Mouse (Mus musculus): ENCODE measurements at regions not wholly inside any gene's neighbourhood (a gene's known extent, or its start where the extent isn't known, plus 50 kb on each side); places are given as distances from the start of the nearest gene placed in this dataset.

- Histone ChIP-seq H3K9me3 (no peaks in the 10 kb centered on the region), H3K9ac (no peak overlapping the region), H3K4me3 (replicated peaks) (no peak overlapping the region), H3K27me3 (replicated peaks) (no peaks in the 10 kb centered on the region), H3K27ac (no peak overlapping the region), H3K4me2 (no peak overlapping the region), H3K36me3 (no peaks in the 10 kb centered on the region), H3K4me1 (no peaks in the 10 kb centered on the region)
- ATAC-seq (ENCODE audit: insufficient read depth, low FRiP score, low read depth) = no peak
- 55% methylated on average over 3 of the region's 3 CpGs for WGBS
These were observed 226.7 kb downstream of the Abcc12 start for GRCm38 (mm10) chr8:86353816-86354215.

- Histone ChIP-seq H3K9ac (no peak overlapping the region), H3K4me1 (no peaks in the 10 kb centered on the region), H3K27me3 (replicated peaks) (no peaks in the 10 kb centered on the region), H3K27ac (no peak overlapping the region), H3K9me3 (no peaks in the 10 kb centered on the region), H3K4me3 (replicated peaks) (no peak overlapping the region), H3K36me3 (no peaks in the 10 kb centered on the region), H3K4me2 (no peak overlapping the region)
- WGBS = 70% methylated on average over 7 of the region's 7 CpGs
- no peak for ATAC-seq (ENCODE audit: insufficient read depth, low FRiP score, low read depth)
These were observed 228.8 kb downstream of the Abcc12 start for GRCm38 (mm10) chr8:86351545-86352190.

- H3K27me3 ChIP-seq (replicated peaks) = no peaks in the 10 kb centered on the region
- no peak overlapping the region for H3K27ac ChIP-seq
- no peaks in the 10 kb centered on the region for H3K36me3 ChIP-seq
- H3K4me1 ChIP-seq = no peaks in the 10 kb centered on the region
- WGBS = 59% methylated on average over 2 of the region's 2 CpGs
- H3K9me3 ChIP-seq = no peaks in the 10 kb centered on the region
- no peak overlapping the region for H3K4me2 ChIP-seq
- H3K4me3 ChIP-seq (replicated peaks) = no peak overlapping the region
- H3K9ac ChIP-seq = no peak overlapping the region
- ATAC-seq (ENCODE audit: insufficient read depth, low FRiP score, low read depth) = no peak
These were observed 230.4 kb downstream of the Abcc12 start for GRCm38 (mm10) chr8:86350128-86350527.

GRCm38 (mm10) chr8:86342016-86342684 is 238.3 kb downstream of the Abcc12 start:
- no peak for ATAC-seq (ENCODE audit: insufficient read depth, low FRiP score, low read depth)
- WGBS = 48% methylated on average over 8 of the region's 8 CpGs
- H3K36me3 ChIP-seq = no peaks in the 10 kb centered on the region
- no peaks in the 10 kb centered on the region for H3K9me3 ChIP-seq
- H3K4me3 ChIP-seq (replicated peaks) = no peak overlapping the region
- H3K27ac ChIP-seq = no peak overlapping the region
- H3K4me2 ChIP-seq = no peak overlapping the region
- H3K27me3 ChIP-seq (replicated peaks) = no peaks in the 10 kb centered on the region
- H3K9ac ChIP-seq = no peak overlapping the region
- H3K4me1 ChIP-seq = no peaks in the 10 kb centered on the region

- H3K9me3 ChIP-seq = no peaks in the 10 kb centered on the region
- no peaks in the 10 kb centered on the region for H3K27me3 ChIP-seq (replicated peaks)
- H3K36me3 ChIP-seq = no peaks in the 10 kb centered on the region
- no peak overlapping the region for H3K4me3 ChIP-seq (replicated peaks)
- ATAC-seq (ENCODE audit: insufficient read depth, low FRiP score, low read depth) = no peak
- no peaks in the 10 kb centered on the region for H3K4me1 ChIP-seq
- H3K4me2 ChIP-seq = no peak overlapping the region
- WGBS = 85% methylated on average over 18 of the region's 18 CpGs
- H3K27ac ChIP-seq = no peak overlapping the region
- H3K9ac ChIP-seq = no peak overlapping the region
These were observed 241.8 kb downstream of the Abcc12 start for GRCm38 (mm10) chr8:86338574-86339264.

- 52% methylated on average over 6 of the region's 6 CpGs for WGBS
- Histone ChIP-seq H3K9me3 (no peaks in the 10 kb centered on the region), H3K27me3 (replicated peaks) (no peaks in the 10 kb centered on the region), H3K36me3 (no peaks in the 10 kb centered on the region), H3K27ac (no peak overlapping the region), H3K4me1 (no peaks in the 10 kb centered on the region), H3K4me2 (no peak overlapping the region), H3K9ac (no peak overlapping the region), H3K4me3 (replicated peaks) (no peak overlapping the region)
- ATAC-seq (ENCODE audit: insufficient read depth, low FRiP score, low read depth) = no peak
These were observed 249.1 kb downstream of the Abcc12 start for GRCm38 (mm10) chr8:86331383-86331782.

- no peaks in the 10 kb centered on the region for H3K27me3 ChIP-seq (replicated peaks)
- no peaks in the 10 kb centered on the region for H3K36me3 ChIP-seq
- ATAC-seq (ENCODE audit: insufficient read depth, low FRiP score, low read depth) = no peak
- no peaks in the 10 kb centered on the region for H3K9me3 ChIP-seq
- no peak overlapping the region for H3K9ac ChIP-seq
- 70% methylated on average over 7 of the region's 7 CpGs for WGBS
- H3K4me3 ChIP-seq (replicated peaks) = no peak overlapping the region
- H3K4me1 ChIP-seq = no peaks in the 10 kb centered on the region
- H3K27ac ChIP-seq = no peak overlapping the region
- H3K4me2 ChIP-seq = no peak overlapping the region
These were observed 251.9 kb downstream of the Abcc12 start for GRCm38 (mm10) chr8:86328626-86329025.

- Histone ChIP-seq H3K4me3 (replicated peaks) (no peak overlapping the region), H3K4me1 (no peaks in the 10 kb centered on the region), H3K27me3 (replicated peaks) (no peaks in the 10 kb centered on the region), H3K9me3 (no peaks in the 10 kb centered on the region), H3K27ac (no peak overlapping the region), H3K36me3 (no peaks in the 10 kb centered on the region), H3K9ac (no peak overlapping the region), H3K4me2 (no peak overlapping the region)
- no peak for ATAC-seq (ENCODE audit: insufficient read depth, low FRiP score, low read depth)
- WGBS = 74% methylated on average over 3 of the region's 3 CpGs
These were observed 252.5 kb downstream of the Abcc12 start for GRCm38 (mm10) chr8:86327982-86328381.

GRCm38 (mm10) chr8:86325040-86325439 is 255.4 kb downstream of the Abcc12 start:
- Histone ChIP-seq H3K4me3 (replicated peaks) (no peak overlapping the region), H3K4me2 (no peak overlapping the region), H3K27ac (no peak overlapping the region), H3K4me1 (no peaks in the 10 kb centered on the region), H3K36me3 (no peaks in the 10 kb centered on the region), H3K27me3 (replicated peaks) (no peaks in the 10 kb centered on the region), H3K9ac (no peak overlapping the region), H3K9me3 (no peaks in the 10 kb centered on the region)
- ATAC-seq (ENCODE audit: insufficient read depth, low FRiP score, low read depth) = no peak
- WGBS = 51% methylated on average over 7 of the region's 7 CpGs

- no peaks in the 10 kb centered on the region for H3K27me3 ChIP-seq (replicated peaks)
- no peaks in the 10 kb centered on the region for H3K9me3 ChIP-seq
- no peak overlapping the region for H3K4me3 ChIP-seq (replicated peaks)
- WGBS = 44% methylated on average over 4 of the region's 4 CpGs
- no peak overlapping the region for H3K9ac ChIP-seq
- H3K4me1 ChIP-seq = no peaks in the 10 kb centered on the region
- no peak overlapping the region for H3K4me2 ChIP-seq
- no peak for ATAC-seq (ENCODE audit: insufficient read depth, low FRiP score, low read depth)
- H3K36me3 ChIP-seq = no peaks in the 10 kb centered on the region
- no peak overlapping the region for H3K27ac ChIP-seq
These were observed 255.9 kb downstream of the Abcc12 start for GRCm38 (mm10) chr8:86324542-86324941.

GRCm38 (mm10) chr8:86323823-86324222 is 256.7 kb downstream of the Abcc12 start:
- Histone ChIP-seq H3K4me1 (no peaks in the 10 kb centered on the region), H3K27ac (no peak overlapping the region), H3K9ac (no peak overlapping the region), H3K4me3 (replicated peaks) (no peak overlapping the region), H3K9me3 (no peaks in the 10 kb centered on the region), H3K27me3 (replicated peaks) (no peaks in the 10 kb centered on the region), H3K4me2 (no peak overlapping the region), H3K36me3 (no peaks in the 10 kb centered on the region)
- ATAC-seq (ENCODE audit: insufficient read depth, low FRiP score, low read depth) = no peak
- 55% methylated on average over 2 of the region's 2 CpGs for WGBS

GRCm38 (mm10) chr8:86322494-86322893 is 258.0 kb downstream of the Abcc12 start:
- H3K36me3 ChIP-seq = no peaks in the 10 kb centered on the region
- H3K4me1 ChIP-seq = no peaks in the 10 kb centered on the region
- H3K4me2 ChIP-seq = no peak overlapping the region
- no peak overlapping the region for H3K4me3 ChIP-seq (replicated peaks)
- H3K27ac ChIP-seq = no peak overlapping the region
- ATAC-seq (ENCODE audit: insufficient read depth, low FRiP score, low read depth) = no peak
- H3K27me3 ChIP-seq (replicated peaks) = no peaks in the 10 kb centered on the region
- no peak overlapping the region for H3K9ac ChIP-seq
- WGBS = 87% methylated on average over 1 of the region's 1 CpGs
- H3K9me3 ChIP-seq = no peaks in the 10 kb centered on the region

All from stomach, embryonic 15.5 days (tissue).